Mouse (Mus musculus) limb, embryonic 14.5 days (tissue): ENCODE data around the gene Prkar2b. TPM values are rescaled to one million over a fixed set of nuclear protein-coding genes. Genes with fewer than 3 reads are reported as not detected.

Experiments
- ATAC-seq: fragments of 200-750 bp; cut with Nextera tagmentation; 2 replicates; pipeline ENCODE4 v1.8.0; 2017; ENCODE audit warnings: low read depth, moderate number of reproducible peaks, moderate TSS enrichment; ENCODE audit not compliant: low FRiP score
- DNase-seq: peaks from one replicate; pipeline ENCODE4 v3.0.0-alpha.2; 2015; ENCODE audit warnings: low spot score
- H3K27ac ChIP-seq: fragments of 300-500 bp; sonication (generic); replicated peaks from 2 replicates; pipeline ENCODE4 v1.5.1; 2014; ENCODE audit warnings: low read depth, mild to moderate bottlenecking, low read length, moderate library complexity, mixed read lengths
- H3K27me3 ChIP-seq: fragments of 300-500 bp; sonication (generic); 2 replicates; pipeline ENCODE4 v1.6.1; 2014; ENCODE audit warnings: low read length, mixed read lengths; ENCODE audit not compliant: control insufficient read depth, insufficient read depth
- H3K36me3 ChIP-seq: fragments of 300-500 bp; sonication (generic); 2 replicates; pipeline ENCODE4 v1.6.1; 2014; ENCODE audit warnings: mild to moderate bottlenecking, low read length, moderate library complexity, mixed read lengths; ENCODE audit not compliant: control insufficient read depth, insufficient read depth
- H3K4me1 ChIP-seq: fragments of 300-500 bp; sonication (generic); 2 replicates; pipeline ENCODE4 v1.6.1; 2014; ENCODE audit warnings: antibody characterized with exemption, low read length, mixed read lengths; ENCODE audit not compliant: control insufficient read depth, insufficient read depth
- H3K4me2 ChIP-seq: fragments of 300-500 bp; sonication (generic); replicated peaks from 2 replicates; pipeline ENCODE4 v1.6.1; 2014; ENCODE audit warnings: low read depth, mild to moderate bottlenecking, low read length, moderate library complexity; ENCODE audit not compliant: severe bottlenecking
- H3K4me3 ChIP-seq: fragments of 300-500 bp; sonication (generic); replicated peaks from 2 replicates; pipeline ENCODE4 v1.5.1; 2014; ENCODE audit warnings: low read length
- H3K9ac ChIP-seq: fragments of 300-500 bp; sonication (generic); 2 replicates; pipeline ENCODE4 v1.6.1; 2014; ENCODE audit warnings: mild to moderate bottlenecking, low read depth, low read length, moderate library complexity; ENCODE audit not compliant: severe bottlenecking
- H3K9me3 ChIP-seq: fragments of 300-500 bp; sonication (generic); 2 replicates; pipeline ENCODE4 v1.6.1; 2016; ENCODE audit warnings: low read length; ENCODE audit not compliant: control insufficient read depth
- POLR2A ChIP-seq: fragments of 200-500 bp; IDR thresholded peaks from 2 replicates; pipeline ENCODE4 v1.8.0; 2012; ENCODE audit warnings: inconsistent platforms, mild to moderate bottlenecking, moderate library complexity, borderline replicate concordance; ENCODE audit not compliant: insufficient read depth, insufficient read length; ENCODE audit errors: extremely low read depth
- WGBS: fragments of 180-500 bp; shearing (Covaris S2); extraction: QIAGEN DNeasy Blood & Tissue Kit; methylation state at CpG from one replicate; pipeline ENCODE4 v1.1.7; 2014; 5-methylcytosine and 5-hydroxymethylcytosine counted together
- polyA plus RNA-seq, 2 experiments: library from polyadenylated mRNA; depleted of rRNA in 1 of 2; stranded (reverse) in 1 of 2; unstranded in 1 of 2; fragments of >200 nt; fragmentation: Nextera tagmentation in 1 of 2; extraction: Ambion mirVana in 1 of 2; gene quantifications; 2 replicates each; pipeline versions ENCODE4 v1.2.1 to v1.2.3; 2012 to 2014

Prkar2b gene
- polyA plus RNA-seq, 2 experiments, result 12.2 to 23.9 TPM

- no peak overlapping the region for H3K9ac ChIP-seq
- no peaks in the 10 kb centered on the region for H3K36me3 ChIP-seq
- WGBS, result 61% methylated on average over 6 of the region's 6 CpGs
- H3K27me3 ChIP-seq, result no peaks in the 10 kb centered on the region
- no peaks in the 10 kb centered on the region for H3K4me1 ChIP-seq
- no peak overlapping the region for H3K27ac ChIP-seq
- DNase-seq, result no peak
- H3K9me3 ChIP-seq, result no peaks in the 10 kb centered on the region
- TF ChIP-seq POLR2A, result no peak
- H3K4me3 ChIP-seq, result no peak overlapping the region
- no peak for ATAC-seq
- no peak overlapping the region for H3K4me2 ChIP-seq
Measured at GRCm38 (mm10) chr12:32033536-32033935, 27.6 kb downstream of the Prkar2b start.

- Histone ChIP-seq H3K4me2 (no peak overlapping the region), H3K27ac (no peak overlapping the region), H3K4me3 (no peak overlapping the region), H3K27me3 (no peaks in the 10 kb centered on the region), H3K4me1 (no peaks in the 10 kb centered on the region), H3K36me3 (no peaks in the 10 kb centered on the region), H3K9me3 (no peaks in the 10 kb centered on the region), H3K9ac (no peak overlapping the region)
- 85% methylated on average over 7 of the region's 7 CpGs for WGBS
- DNase-seq (no peak), ATAC-seq (no peak)
- TF ChIP-seq POLR2A, result no peak
Measured at GRCm38 (mm10) chr12:32032917-32033316, 28.2 kb downstream of the Prkar2b start.

GRCm38 (mm10) chr12:32018376-32018750 is 42.7 kb downstream of the Prkar2b start:
- WGBS, result 75% methylated on average over 3 of the region's 3 CpGs
- ATAC-seq (no peak), DNase-seq (no peak)
- Histone ChIP-seq H3K27me3 (no peaks in the 10 kb centered on the region), H3K4me1 (no peaks in the 10 kb centered on the region), H3K4me3 (no peak overlapping the region), H3K27ac (no peak overlapping the region), H3K9ac (no peak overlapping the region), H3K9me3 (no peaks in the 10 kb centered on the region), H3K36me3 (no peaks in the 10 kb centered on the region), H3K4me2 (no peak overlapping the region)
- no peak for TF ChIP-seq POLR2A

- WGBS, result 46% methylated on average over 7 of the region's 7 CpGs
- DNase-seq (no peak), ATAC-seq (no peak)
- H3K27ac ChIP-seq, result no peak overlapping the region
- no peak overlapping the region for H3K4me3 ChIP-seq
- no peak for TF ChIP-seq POLR2A
- no peaks in the 10 kb centered on the region for H3K9me3 ChIP-seq
- H3K9ac ChIP-seq, result no peak overlapping the region
- no peak overlapping the region for H3K4me2 ChIP-seq
- H3K36me3 ChIP-seq, result no peaks in the 10 kb centered on the region
- no peaks in the 10 kb centered on the region for H3K4me1 ChIP-seq
- H3K27me3 ChIP-seq, result no peaks in the 10 kb centered on the region
Measured at GRCm38 (mm10) chr12:32017636-32018375, 43.3 kb downstream of the Prkar2b start.

GRCm38 (mm10) chr12:32016472-32016871 is 44.6 kb downstream of the Prkar2b start:
- Histone ChIP-seq H3K4me1 (no peaks in the 10 kb centered on the region), H3K27ac (no peak overlapping the region), H3K9ac (no peak overlapping the region), H3K4me2 (no peak overlapping the region), H3K36me3 (no peaks in the 10 kb centered on the region), H3K27me3 (no peaks in the 10 kb centered on the region), H3K9me3 (no peaks in the 10 kb centered on the region), H3K4me3 (no peak overlapping the region)
- ATAC-seq (no peak), DNase-seq (no peak)
- no peak for TF ChIP-seq POLR2A
- 89% methylated on average over 6 of the region's 6 CpGs for WGBS
